Mouse (Mus musculus): ENCODE results near the gene Galr3.

Galr3 gene

GRCm38 (mm10) chr15:79052366-79052765, 10.7 kb downstream of the Galr3 start:
- no peak for DNase-seq (ENCODE audit: low read depth, low spot score)

GRCm38 (mm10) chr15:79056601-79057000, 14.9 kb downstream of the Galr3 start:
- DNase-seq (ENCODE audit: low read depth, low spot score), result no peak

GRCm38 (mm10) chr15:79057850-79058249, 16.2 kb downstream of the Galr3 start:
- no peak for DNase-seq (ENCODE audit: low read depth, low spot score)

- DNase-seq (ENCODE audit: low read depth, low spot score), result no peak
Measured at GRCm38 (mm10) chr15:79060887-79061565, 19.3 kb downstream of the Galr3 start.

GRCm38 (mm10) chr15:79062376-79063159, 20.9 kb downstream of the Galr3 start, which contains the start of gene Ankrd54:
Gene Ankrd54, minus strand, starts transcription at chr15:79062893.
- DNase-seq (ENCODE audit: low read depth, low spot score), result peak; percentile 100

GRCm38 (mm10) chr15:79063160-79063740, 21.6 kb downstream of the Galr3 start:
- DNase-seq (ENCODE audit: low read depth, low spot score), result no peak

- no peak for DNase-seq (ENCODE audit: low read depth, low spot score)
Measured at GRCm38 (mm10) chr15:79065086-79065770, 23.5 kb downstream of the Galr3 start.

GRCm38 (mm10) chr15:79066276-79066675, 24.6 kb downstream of the Galr3 start:
- DNase-seq (ENCODE audit: low read depth, low spot score), result no peak

- no peak for DNase-seq (ENCODE audit: low read depth, low spot score)
Measured at GRCm38 (mm10) chr15:79067631-79068030, 25.9 kb downstream of the Galr3 start.

GRCm38 (mm10) chr15:79068416-79068815, 26.7 kb downstream of the Galr3 start:
- DNase-seq (ENCODE audit: low read depth, low spot score), result no peak

- peak; percentile 75 for DNase-seq (ENCODE audit: low read depth, low spot score)
Measured at GRCm38 (mm10) chr15:79071117-79072039, 29.7 kb downstream of the Galr3 start.

GRCm38 (mm10) chr15:79073752-79074151, 32.1 kb downstream of the Galr3 start:
- peak; percentile 51 for DNase-seq (ENCODE audit: low read depth, low spot score)

GRCm38 (mm10) chr15:79074446-79074845, 32.8 kb downstream of the Galr3 start:
- no peak for DNase-seq (ENCODE audit: low read depth, low spot score)

- DNase-seq (ENCODE audit: low read depth, low spot score), result peak; percentile 87
Measured at GRCm38 (mm10) chr15:79074913-79075532, 33.3 kb downstream of the Galr3 start, which contains the start of gene Eif3l. Gene Eif3l, plus strand, starts transcription at chr15:79075179.

- DNase-seq (ENCODE audit: low read depth, low spot score), result peak; percentile 66
Measured at GRCm38 (mm10) chr15:79075658-79076365, 34.1 kb downstream of the Galr3 start.

- DNase-seq (ENCODE audit: low read depth, low spot score), result no peak
Measured at GRCm38 (mm10) chr15:79079567-79079966, 37.9 kb downstream of the Galr3 start.

GRCm38 (mm10) chr15:79092284-79092683, 50.6 kb downstream of the Galr3 start:
- no peak for DNase-seq (ENCODE audit: low read depth, low spot score)
